25 mouse cellular contexts compared by ENCODE assay signal in genomic region chr16:37603431-37603830, GRCm38 (mm10). TPM values are rescaled to one million over a fixed set of nuclear protein-coding genes. Genes with fewer than 3 reads are reported as not detected.
"Had no signal": no experiment of that assay in that cellular context is flagged by ENCODE, and none has a peak within 500 bp of the region (broad histone marks: within the 10 kb centered on the region; RNA-seq: fewer than 3 reads in every experiment).

No protein-coding gene starts in this region.

- DNase-seq: gastrocnemius, postnatal 14 days; gastrocnemius, postnatal 36 days; heart, adult 18-20 months; heart, postnatal 10 days; heart, postnatal 4 days; kidney, adult 18-20 months; kidney, adult 8-10 months; kidney, postnatal 10 days; kidney, postnatal 25 days; kidney, postnatal 4 days; left cerebral cortex, postnatal 4 days had no signal

- H3K4me2 ChIP-seq: heart, embryonic 12.5 days; hindbrain, embryonic 12.5 days; hindbrain, embryonic 14.5 days; intestine, embryonic 15.5 days; limb, embryonic 13.5 days; limb, embryonic 15.5 days; liver, embryonic 12.5 days had no signal

- H3K4me3 ChIP-seq: heart, embryonic 10.5 days; heart, embryonic 12.5 days; hindbrain, embryonic 10.5 days; hindbrain, embryonic 12.5 days; intestine, embryonic 15.5 days; layer of hippocampus, adult 2 months; left cerebral cortex, adult 2 months; limb, embryonic 13.5 days; limb, embryonic 15.5 days; liver, embryonic 12.5 days had no signal

- H3K27me3 ChIP-seq: heart, embryonic 12.5 days; hindbrain, embryonic 12.5 days; intestine, embryonic 15.5 days; limb, embryonic 13.5 days; limb, embryonic 15.5 days; liver, embryonic 12.5 days had no signal

- H3K36me3 ChIP-seq: heart, embryonic 10.5 days; heart, embryonic 12.5 days; hindbrain, embryonic 10.5 days; hindbrain, embryonic 12.5 days; intestine, embryonic 15.5 days; limb, embryonic 13.5 days; limb, embryonic 15.5 days; liver, embryonic 12.5 days had no signal

RNA-seq across cellular contexts. Expression of gene Hgd, which starts 23.5 kb away (rescaled TPM):
- polyA plus RNA-seq: hindbrain, embryonic 10.5 days; hindbrain, embryonic 12.5 days; hindbrain, embryonic 16.5 days; inflammation-experienced regulatory T-cells, adult 6 months; limb, embryonic 11.5 days had no signal
